Mouse (Mus musculus): ENCODE measurements at regions not wholly inside any gene's neighbourhood (a gene's known extent, or its start where the extent isn't known, plus 50 kb on each side); places are given as distances from the start of the nearest gene placed in this dataset.

GRCm38 (mm10) chr2:162794285-162794684 lies 133.3 kb upstream of the Ptprt start:
- no peak for TF ChIP-seq CTCF (IDR thresholded peaks at IDR 0.05; ENCODE audit: extremely low read depth, insufficient read depth, low read length)
- no peak for TF ChIP-seq POLR2A (IDR thresholded peaks at IDR 0.05; ENCODE audit: extremely low read depth, insufficient read depth, low read length)

Measured in cortical plate, adult 2 months (tissue).